Mouse (Mus musculus) spleen, adult 2 months (tissue): ENCODE data around the gene Nprl2.

ENCODE experiments used
- CTCF ChIP-seq: fragments of 200-500 bp; IDR thresholded peaks from 2 replicates; pipeline ENCODE4 v1.5.1; 2011; ENCODE audit warnings: mild to moderate bottlenecking, inconsistent platforms; ENCODE audit not compliant: insufficient read depth, insufficient read length, insufficient replicate concordance; ENCODE audit errors: extremely low read depth
- POLR2A ChIP-seq: fragments of 200-500 bp; IDR thresholded peaks from 2 replicates; pipeline ENCODE4 v1.6.1; 2011; ENCODE audit warnings: low read depth, low read length, inconsistent platforms

GRCm38 (mm10) chr9:107514303-107514955 lies 27.6 kb upstream of the Nprl2 start:
- TF ChIP-seq CTCF (peak; percentile 98), POLR2A (no peak)
